Mouse (Mus musculus) heart, embryonic 14.5 days (tissue): ENCODE data around the gene Ncam1. TPM values are rescaled to one million over a fixed set of nuclear protein-coding genes. Genes with fewer than 3 reads are reported as not detected.
A peak's percentile ranks its signal among the peaks of the same experiment; 100 is the strongest.

Experiments
- ATAC-seq: fragments of 200-750 bp; cut with Nextera tagmentation; 2 replicates; pipeline ENCODE4 v1.8.0; 2017; ENCODE audit warnings: low read depth, moderate TSS enrichment; ENCODE audit not compliant: insufficient number of reproducible peaks, insufficient read depth, low FRiP score
- H3K27ac ChIP-seq, 2 experiments: fragments of 200-500 bp in 1 of 2; fragments of 300-500 bp in 1 of 2; sonication (generic) in 1 of 2; replicated peaks in 1 of 2; 2 replicates each; pipeline ENCODE4 v1.5.1; 2012 to 2014; ENCODE audit warnings: low read depth in 2 of 2, low read length in 2 of 2, control low read depth in 1 of 2, mild to moderate bottlenecking in 1 of 2, mixed read lengths in 1 of 2; ENCODE audit not compliant: control insufficient read depth in 1 of 2, insufficient read depth in 1 of 2
- H3K27me3 ChIP-seq: fragments of 300-500 bp; sonication (generic); 2 replicates; pipeline ENCODE4 v1.6.1; 2014; ENCODE audit warnings: mild to moderate bottlenecking, low read length, control low read depth; ENCODE audit not compliant: control insufficient read depth, insufficient read depth
- H3K36me3 ChIP-seq: fragments of 300-500 bp; sonication (generic); 2 replicates; pipeline ENCODE4 v1.6.1; 2014; ENCODE audit warnings: mild to moderate bottlenecking, control low read depth, low read length, mixed read lengths; ENCODE audit not compliant: control insufficient read depth, insufficient read depth
- H3K4me1 ChIP-seq, 2 experiments: fragments of 200-500 bp in 1 of 2; fragments of 300-500 bp in 1 of 2; sonication (generic) in 1 of 2; 2 replicates each; pipeline ENCODE4 v1.6.1; 2012 to 2014; ENCODE audit warnings: low read length in 2 of 2, control low read depth in 1 of 2, mixed read lengths in 1 of 2; ENCODE audit not compliant: control insufficient read depth in 2 of 2, insufficient read depth in 2 of 2
- H3K4me2 ChIP-seq: fragments of 300-500 bp; sonication (generic); 2 replicates; pipeline ENCODE4 v1.6.1; 2014; ENCODE audit warnings: mild to moderate bottlenecking, low read length
- H3K4me3 ChIP-seq, 2 experiments: fragments of 200-500 bp in 1 of 2; fragments of 300-500 bp in 1 of 2; sonication (generic) in 1 of 2; 2 replicates each; pipeline ENCODE4 v1.5.1; 2012 to 2014; ENCODE audit warnings: low read length in 2 of 2, mild to moderate bottlenecking in 2 of 2, control low read depth in 1 of 2, low read depth in 1 of 2, moderate library complexity in 1 of 2; ENCODE audit not compliant: control insufficient read depth in 1 of 2, insufficient read depth in 1 of 2
- H3K9ac ChIP-seq: fragments of 300-500 bp; sonication (generic); 2 replicates; pipeline ENCODE4 v1.6.1; 2014; ENCODE audit warnings: mild to moderate bottlenecking, low read length
- H3K9me3 ChIP-seq: fragments of 300-500 bp; sonication (generic); 2 replicates; pipeline ENCODE4 v1.6.1; 2016; ENCODE audit warnings: low read length, control low read depth; ENCODE audit not compliant: control insufficient read depth
- WGBS: fragments of 180-500 bp; shearing (Covaris S2); extraction: QIAGEN DNeasy Blood & Tissue Kit; methylation state at CpG from one replicate; pipeline ENCODE4 v1.1.7; 2014; 5-methylcytosine and 5-hydroxymethylcytosine counted together
- polyA plus RNA-seq: library from polyadenylated mRNA; unstranded; fragments of >200 nt; fragmentation: Nextera tagmentation; extraction: Ambion mirVana; gene quantifications from 2 replicates; pipeline ENCODE4 v1.2.1, GENCODE M21; 2014

The Ncam1 gene
- polyA plus RNA-seq, 1 experiment from 2014 or later = 104 TPM

GRCm38 (mm10) chr9:49601215-49601614, 197.5 kb downstream of the Ncam1 start:
- no peaks in the 10 kb centered on the region for H3K9me3 ChIP-seq
- no peak overlapping the region for H3K4me3 ChIP-seq
- H3K36me3 ChIP-seq = no peaks in the 10 kb centered on the region
- ATAC-seq = no peak
- no peaks in the 10 kb centered on the region for H3K27me3 ChIP-seq
- H3K27ac ChIP-seq = no peak overlapping the region
- H3K4me2 ChIP-seq = no peak overlapping the region
- WGBS = 78% methylated on average over 4 of the region's 4 CpGs
- peaks cover 5 to 14% of the 10 kb centered on the region in 2 experiments for H3K4me1 ChIP-seq
- no peak overlapping the region for H3K9ac ChIP-seq

GRCm38 (mm10) chr9:49595635-49596348, 202.9 kb downstream of the Ncam1 start:
- H3K4me3 ChIP-seq = no peak overlapping the region
- no peaks in the 10 kb centered on the region for H3K36me3 ChIP-seq
- no peaks in the 10 kb centered on the region for H3K9me3 ChIP-seq
- no peak overlapping the region for H3K27ac ChIP-seq
- no peaks in the 10 kb centered on the region for H3K27me3 ChIP-seq
- 51% methylated on average over 11 of the region's 11 CpGs for WGBS
- peak overlapping the region; percentile 24; the same call in 1 of the 2 replicates for H3K4me2 ChIP-seq
- peaks cover 16 to 38% of the 10 kb centered on the region in 2 experiments for H3K4me1 ChIP-seq
- no peak overlapping the region; the same call in 1 of the 2 replicates for H3K9ac ChIP-seq
- ATAC-seq = no peak

GRCm38 (mm10) chr9:49594876-49595634, 203.7 kb downstream of the Ncam1 start:
- Histone ChIP-seq H3K27ac (no peak overlapping the region), H3K4me2 (peak overlapping the region; percentile 39), H3K9me3 (no peaks in the 10 kb centered on the region), H3K27me3 (no peaks in the 10 kb centered on the region), H3K36me3 (no peaks in the 10 kb centered on the region), H3K9ac (no peak overlapping the region; the same call in 1 of the 2 replicates), H3K4me3 (no peak overlapping the region), H3K4me1 (peaks cover 16 to 38% of the 10 kb centered on the region in 2 experiments)
- WGBS = 30% methylated on average over 7 of the region's 7 CpGs
- ATAC-seq = no peak

GRCm38 (mm10) chr9:49593951-49594536, 204.7 kb downstream of the Ncam1 start:
- Histone ChIP-seq H3K27ac (peak overlapping the region in 1 of 2 experiments; percentile 16; a peak in 1 of 4 replicates), H3K4me2 (no peak overlapping the region)
- ATAC-seq = peak; percentile 39; the same call in 1 of the 2 replicates

GRCm38 (mm10) chr9:49592006-49592405, 206.7 kb downstream of the Ncam1 start:
- Histone ChIP-seq H3K36me3 (no peaks in the 10 kb centered on the region), H3K9ac (no peak overlapping the region), H3K27me3 (no peaks in the 10 kb centered on the region), H3K9me3 (no peaks in the 10 kb centered on the region), H3K4me1 (peaks cover 16 to 38% of the 10 kb centered on the region in 2 experiments), H3K4me2 (no peak overlapping the region), H3K27ac (no peak overlapping the region), H3K4me3 (no peak overlapping the region)
- WGBS = 29% methylated on average over 2 of the region's 2 CpGs
- no peak for ATAC-seq

More at GRCm38 (mm10) chr9:49593951-49594536, 204.7 kb downstream of the Ncam1 start:
- Histone ChIP-seq H3K9ac (no peak overlapping the region), H3K36me3 (no peaks in the 10 kb centered on the region), H3K4me3 (no peak overlapping the region), H3K9me3 (no peaks in the 10 kb centered on the region), H3K4me1 (peaks cover 16 to 38% of the 10 kb centered on the region in 2 experiments), H3K27me3 (no peaks in the 10 kb centered on the region)
- WGBS = 52% methylated on average over 10 of the region's 10 CpGs

- H3K9me3 ChIP-seq = no peaks in the 10 kb centered on the region
- no peak overlapping the region for H3K4me2 ChIP-seq
- no peak for ATAC-seq
- H3K36me3 ChIP-seq = no peaks in the 10 kb centered on the region
- WGBS = 70% methylated on average over 4 of the region's 4 CpGs
- no peaks in the 10 kb centered on the region for H3K27me3 ChIP-seq
- no peak overlapping the region for H3K4me3 ChIP-seq
- peaks cover 13 to 31% of the 10 kb centered on the region in 2 experiments for H3K4me1 ChIP-seq
- no peak overlapping the region for H3K27ac ChIP-seq
- H3K9ac ChIP-seq = no peak overlapping the region
Observed at GRCm38 (mm10) chr9:49590261-49590660, 208.5 kb downstream of the Ncam1 start.

- 88% methylated on average over 4 of the region's 4 CpGs for WGBS
- no peak overlapping the region for H3K4me3 ChIP-seq
- H3K9ac ChIP-seq = no peak overlapping the region
- H3K36me3 ChIP-seq = no peaks in the 10 kb centered on the region
- H3K4me1 ChIP-seq = peaks cover 6 to 12% of the 10 kb centered on the region in 2 experiments
- no peaks in the 10 kb centered on the region for H3K9me3 ChIP-seq
- no peak overlapping the region for H3K4me2 ChIP-seq
- ATAC-seq = no peak
- H3K27me3 ChIP-seq = no peaks in the 10 kb centered on the region
- no peak overlapping the region for H3K27ac ChIP-seq
Observed at GRCm38 (mm10) chr9:49577136-49577535, 221.6 kb downstream of the Ncam1 start.
